Mouse (Mus musculus) left cerebral cortex, adult 6 months (tissue): ENCODE data around the gene Dnah12. TPM values are rescaled to one million over a fixed set of nuclear protein-coding genes. Genes with fewer than 3 reads are reported as not detected.

Experiments used
- long read RNA-seq, 2 experiments: library from polyadenylated mRNA; unstranded; transcript quantifications; one replicate each; pipeline ENCODE4 v2.0.0; 2019 to 2020
- polyA plus RNA-seq: library from polyadenylated mRNA; unstranded; fragments of <200 nt; fragmentation: Nextera tagmentation; gene quantifications from 2 replicates; pipeline ENCODE4 v1.2.3, GENCODE M21; 2021

The Dnah12 gene
- 0.04 and 0.05 TPM in 2 replicates for polyA plus RNA-seq
- long read RNA-seq, experiment 1 = 0 reads
- long read RNA-seq, experiment 2 = 0 reads

DNA sequence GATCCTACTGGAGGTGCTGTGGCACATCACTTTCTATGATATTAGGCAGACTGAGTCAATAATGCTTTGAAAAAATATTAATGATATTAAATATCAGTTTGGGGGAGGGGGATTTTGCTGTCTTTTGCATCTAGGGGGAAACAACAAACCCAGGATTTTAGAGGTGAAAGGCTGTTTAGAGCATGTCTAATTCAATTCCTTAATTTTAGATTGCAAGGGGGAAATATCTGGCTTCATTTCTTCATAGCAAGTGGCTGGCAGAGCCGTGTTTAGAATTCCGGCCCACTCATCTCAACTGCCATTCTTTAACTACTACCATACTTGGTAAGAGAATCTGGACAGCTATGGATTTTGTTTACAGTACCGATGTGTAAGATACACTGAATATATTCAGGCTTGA, at the start of gene Dnah12:
TSS of gene Dnah12 (plus strand) at position 301 of the 400 bp plus-strand sequence.

DNA sequence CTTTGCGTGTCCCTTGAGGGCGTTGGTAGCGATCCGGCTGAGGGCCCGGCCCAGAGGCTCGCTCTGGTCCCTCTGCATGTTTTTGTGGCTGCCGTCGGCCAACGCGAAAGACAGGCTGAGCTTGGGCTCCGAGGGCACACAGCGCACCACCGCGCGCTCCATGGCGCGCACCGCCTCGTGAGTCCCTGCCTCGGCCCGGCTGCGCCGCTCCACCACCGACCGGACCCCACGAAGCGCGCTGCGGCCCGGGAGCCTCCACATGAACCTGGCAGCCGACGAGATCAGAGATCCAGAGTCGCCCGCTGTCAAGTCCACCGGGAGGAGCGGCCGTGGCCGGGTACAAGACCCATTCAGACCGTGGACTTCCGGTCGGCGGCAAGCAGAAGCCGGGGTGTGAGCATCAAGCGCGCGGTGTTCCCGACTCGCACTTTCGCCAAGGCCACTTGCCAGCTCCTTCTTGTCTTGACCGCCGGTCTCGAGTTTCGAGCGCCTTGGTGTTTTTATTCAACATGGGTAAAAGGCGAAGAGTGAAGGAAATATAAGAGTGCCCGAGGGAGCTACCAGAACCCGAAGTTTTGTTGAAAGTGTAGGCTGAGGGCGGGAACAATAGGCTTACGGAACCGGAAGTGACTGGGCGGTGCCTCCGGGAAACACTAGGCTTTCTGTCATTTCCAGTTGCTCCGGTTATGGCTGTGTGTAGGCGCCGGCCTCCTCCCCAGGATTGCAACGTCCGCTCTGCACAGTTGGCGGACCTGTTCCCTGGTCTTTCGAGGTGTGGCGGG, 23.6 kb upstream of the Dnah12 start, which contains the start of gene Pde12:
TSS of gene Pde12 (minus strand) at position 592 of the 782 bp plus-strand sequence.

DNA sequence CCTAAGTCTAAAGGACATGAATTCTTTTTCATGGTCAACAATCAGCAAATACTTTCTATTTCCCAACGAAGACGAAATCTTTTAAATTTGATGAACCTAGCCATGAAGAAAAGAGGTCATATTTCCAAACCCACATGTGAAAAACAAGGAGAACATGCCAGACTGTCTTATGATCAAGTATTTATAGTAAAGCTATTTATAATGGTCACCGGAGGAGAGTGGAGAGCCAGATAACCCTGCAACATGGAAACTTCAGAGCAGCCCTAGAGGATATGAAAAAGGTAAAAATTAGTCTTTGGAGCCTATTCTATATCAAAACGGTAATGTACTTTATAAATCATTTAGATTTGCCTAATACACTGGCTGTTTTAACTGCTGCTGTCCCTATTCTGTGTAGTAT, 201.3 kb downstream of the Dnah12 start, which contains the start of gene Asb14:
TSS of gene Asb14 (plus strand) at position 166 of the 400 bp plus-strand sequence.

Other genes with a start within 250 kb of the Dnah12 start
- 14.1 and 17.9 TPM in 2 replicates for gene Slmap, start 158.3 kb upstream of the Dnah12 start, polyA plus RNA-seq
- gene Dennd6a, start 119.4 kb upstream of the Dnah12 start, polyA plus RNA-seq = 3.3 and 16.8 TPM in 2 replicates
- 103 and 125 TPM in 2 replicates for gene Arf4, start 55.2 kb upstream of the Dnah12 start, polyA plus RNA-seq
- gene Pde12, start 23.4 kb upstream of the Dnah12 start, polyA plus RNA-seq = 4.8 and 5.3 TPM in 2 replicates
- 0.34 TPM in 1 of 2 replicates, not detected in the other for gene Asb14, start 201.3 kb downstream of the Dnah12 start, polyA plus RNA-seq